Mouse (Mus musculus) testis, adult 10 weeks (tissue): ENCODE results near the gene Hist3h2ba. TPM values are rescaled to one million over a fixed set of nuclear protein-coding genes. Genes with fewer than 3 reads are reported as not detected.

Experiments
- polyA plus RNA-seq: library from polyadenylated mRNA; stranded (reverse); fragments of 350-450 nt; fragmentation: Illumina TruSeq; extraction: RNeasy Lipid Tissue Mini Kit (QIAGEN cat#74804); gene quantifications from one replicate; pipeline ENCODE4 v1.2.3, GENCODE M21; 2014; ENCODE audit warnings: low read depth, low replicate concordance

The Hist3h2ba gene
- polyA plus RNA-seq, result not detected

GRCm38 (mm10) chr11:58948542-58949479, at the start of gene Hist3h2ba:
Gene Hist3h2ba, plus strand, starts transcription at chr11:58948920.

GRCm38 (mm10) chr11:58903511-58904409, 45.0 kb upstream of the Hist3h2ba start, which contains the start of gene Zfp39:
Gene Zfp39, minus strand, starts transcription at chr11:58904225.

GRCm38 (mm10) chr11:58917745-58918366, 30.9 kb upstream of the Hist3h2ba start, which contains the start of gene Btnl10:
Gene Btnl10, plus strand, starts transcription at chr11:58917908.

GRCm38 (mm10) chr11:58938322-58939087, 10.2 kb upstream of the Hist3h2ba start, which contains the start of gene Rnf187:
Gene Rnf187, minus strand, starts transcription at chr11:58938916.

GRCm38 (mm10) chr11:58954420-58955142, 5.9 kb downstream of the Hist3h2ba start, which contains the start of the genes Hist3h2a and Trim17:
Gene Hist3h2a, plus strand, starts transcription at chr11:58954685.
Gene Trim17, plus strand, starts transcription at chr11:58954685.

GRCm38 (mm10) chr11:58978027-58978705, 29.4 kb downstream of the Hist3h2ba start, which contains the start of gene Trim11:
Gene Trim11, plus strand, starts transcription at chr11:58978093.

Other genes with a start within 250 kb of the Hist3h2ba start
- gene Olfr319, start 249.8 kb upstream of the Hist3h2ba start, polyA plus RNA-seq, result not detected
- not detected for gene Olfr318, start 224.9 kb upstream of the Hist3h2ba start, polyA plus RNA-seq
- gene Olfr317, start 209.7 kb upstream of the Hist3h2ba start, polyA plus RNA-seq, result 0.21 TPM
- gene Olfr316, start 196.2 kb upstream of the Hist3h2ba start, polyA plus RNA-seq, result 1.7 TPM
- not detected for gene Olfr315, start 175.7 kb upstream of the Hist3h2ba start, polyA plus RNA-seq
- not detected for gene Olfr314, start 166.0 kb upstream of the Hist3h2ba start, polyA plus RNA-seq
- gene Fam183b, start 147.0 kb upstream of the Hist3h2ba start, polyA plus RNA-seq, result 197 TPM
- gene Olfr313, start 133.9 kb upstream of the Hist3h2ba start, polyA plus RNA-seq, result not detected
- gene Olfr312, start 119.7 kb upstream of the Hist3h2ba start, polyA plus RNA-seq, result 0.06 TPM
- not detected for gene Olfr311, start 109.7 kb upstream of the Hist3h2ba start, polyA plus RNA-seq
- 3.4 TPM for gene Gm12258, start 101.8 kb upstream of the Hist3h2ba start, polyA plus RNA-seq
- 7.0 TPM for gene 2810021J22Rik, start 81.7 kb upstream of the Hist3h2ba start, polyA plus RNA-seq
- 121 TPM for gene Zfp39, start 44.7 kb upstream of the Hist3h2ba start, polyA plus RNA-seq
- gene Btnl10, start 31.0 kb upstream of the Hist3h2ba start, polyA plus RNA-seq, result 11.0 TPM
- 20.1 TPM for gene Rnf187, start 10.0 kb upstream of the Hist3h2ba start, polyA plus RNA-seq
- gene Hist3h2a, start 5.8 kb downstream of the Hist3h2ba start, polyA plus RNA-seq, result 8.3 TPM
- 32.5 TPM for gene Trim17, start 5.8 kb downstream of the Hist3h2ba start, polyA plus RNA-seq
- gene Trim11, start 29.2 kb downstream of the Hist3h2ba start, polyA plus RNA-seq, result 6.4 TPM
- gene Obscn, start 187.5 kb downstream of the Hist3h2ba start, polyA plus RNA-seq, result 0.06 TPM
- 4.0 TPM for gene Iba57, start 214.8 kb downstream of the Hist3h2ba start, polyA plus RNA-seq
- not detected for gene Gjc2, start 234.3 kb downstream of the Hist3h2ba start, polyA plus RNA-seq
- 8.9 TPM for gene Guk1, start 243.3 kb downstream of the Hist3h2ba start, polyA plus RNA-seq